Mouse (Mus musculus): ENCODE data around the gene Rsrc2. TPM values are rescaled to one million over a fixed set of nuclear protein-coding genes. Genes with fewer than 3 reads are reported as not detected.

Rsrc2 gene
- total and polyA plus RNA-seq, 3 experiments, result 55.8 to 128 (median 107) TPM

GRCm38 (mm10) chr5:123699198-123699597 is 50.0 kb downstream of the Rsrc2 start:
- no peak overlapping the region for H3K9ac ChIP-seq (ENCODE audit: insufficient read depth, low read depth)
- no peak for TF ChIP-seq ZC3H11A (IDR thresholded peaks at IDR 0.05; ENCODE audit: low read depth, low read length)
- TF ChIP-seq SMC3 (IDR thresholded peaks at IDR 0.05; ENCODE audit: low read depth, low read length), result peak; percentile 86
- no peak for TF ChIP-seq TBP (conservative IDR thresholded peaks at IDR 0.05; ENCODE audit: low read depth, low read length)
- TF ChIP-seq ETS1 (conservative IDR thresholded peaks at IDR 0.05; ENCODE audit: low read depth, low read length), result no peak
- no peak for TF ChIP-seq ZNF384 (IDR thresholded peaks at IDR 0.05; ENCODE audit: low read depth, low read length)
- TF ChIP-seq CTCF (conservative IDR thresholded peaks at IDR 0.05 in 1 of 2, IDR thresholded peaks at IDR 0.05 in 1 of 2; ENCODE audit: low read depth in 2 of 2, low read length in 2 of 2), result peak; percentile 69 to 83
- TF ChIP-seq RAD21 (IDR thresholded peaks at IDR 0.05; ENCODE audit: low read depth, low read length), result peak; percentile 60
- TF ChIP-seq PAX5 (IDR thresholded peaks at IDR 0.05; ENCODE audit: low read length), result no peak
- no peak overlapping the region for H3K4me2 ChIP-seq (ENCODE audit: insufficient read depth, low read depth, poor library complexity, severe bottlenecking)
- no peak overlapping the region for H3K4me3 ChIP-seq (replicated peaks in 1 of 3; ENCODE audit: low read depth in 2 of 3, low read length in 2 of 3, poor library complexity in 1 of 3)
- in situ Hi-C loops (cut with MboI; ENCODE audit: low pct_ligation_motif_present, low pct_unique_long_range_greater_than_20kb, low sequenced_read_pairs), result no loop called here
- no peaks in the 10 kb centered on the region for H3K79me2 ChIP-seq (replicated peaks; ENCODE audit: control insufficient read depth, extremely low read depth, insufficient read depth, poor library complexity, severe bottlenecking)
- peaks cover 48 to 69% of the 10 kb centered on the region in 2 experiments for H3K36me3 ChIP-seq (replicated peaks in 1 of 2; ENCODE audit: control insufficient read depth in 1 of 2, insufficient read depth in 1 of 2, low read length in 1 of 2)
- peak; percentile 79 for DNase-seq (ENCODE audit: extremely low read depth)
- H3K27ac ChIP-seq (ENCODE audit: insufficient read depth, low read depth), result no peak overlapping the region
- no peaks in the 10 kb centered on the region for H3K9me3 ChIP-seq (replicated peaks; ENCODE audit: low read length)
- dilution Hi-C loops (cut with MboI; ENCODE audit: extremely low pct_ligation_motif_present, extremely low pct_unique_long_range_greater_than_20kb, low sequenced_read_pairs), result no loop called here
- H3K4me1 ChIP-seq (ENCODE audit: control insufficient read depth in 1 of 2, insufficient read depth in 2 of 2), result peaks cover 0 to 8% of the 10 kb centered on the region in 2 experiments; a peak in 2 of 4 replicates
- no peaks in the 10 kb centered on the region for H3K27me3 ChIP-seq (replicated peaks)

GRCm38 (mm10) chr5:123696961-123697360 is 52.3 kb downstream of the Rsrc2 start:
- no peaks in the 10 kb centered on the region for H3K9me3 ChIP-seq (replicated peaks; ENCODE audit: low read length)
- H3K4me1 ChIP-seq (ENCODE audit: control insufficient read depth in 1 of 2, insufficient read depth in 2 of 2), result peaks cover 0 to 10% of the 10 kb centered on the region in 2 experiments; a peak in 2 of 4 replicates
- peaks cover 29 to 47% of the 10 kb centered on the region in 2 experiments for H3K36me3 ChIP-seq (replicated peaks in 1 of 2; ENCODE audit: control insufficient read depth in 1 of 2, insufficient read depth in 1 of 2, low read length in 1 of 2)
- H3K9ac ChIP-seq (ENCODE audit: insufficient read depth, low read depth), result no peak overlapping the region
- in situ Hi-C loops (cut with MboI; ENCODE audit: low pct_ligation_motif_present, low pct_unique_long_range_greater_than_20kb, low sequenced_read_pairs), result no loop called here
- H3K27ac ChIP-seq (ENCODE audit: insufficient read depth, low read depth), result no peak overlapping the region
- no peaks in the 10 kb centered on the region for H3K27me3 ChIP-seq (replicated peaks)
- dilution Hi-C loops (cut with MboI; ENCODE audit: extremely low pct_ligation_motif_present, extremely low pct_unique_long_range_greater_than_20kb, low sequenced_read_pairs), result no loop called here
- no peak overlapping the region for H3K4me2 ChIP-seq (ENCODE audit: insufficient read depth, low read depth, poor library complexity, severe bottlenecking)
- TF ChIP-seq E2F4 (IDR thresholded peaks at IDR 0.05; ENCODE audit: insufficient replicate concordance, low read depth, low read length), result no peak
- no peak for TF ChIP-seq IRF4 (IDR thresholded peaks at IDR 0.05; ENCODE audit: low read depth, low read length)
- TF ChIP-seq POLR2A (IDR thresholded peaks at IDR 0.05; ENCODE audit: low read depth, low read length), result no peak
- TF ChIP-seq KAT2A (IDR thresholded peaks at IDR 0.05; ENCODE audit: insufficient replicate concordance, low read length), result no peak
- TF ChIP-seq SIN3A (IDR thresholded peaks at IDR 0.05; ENCODE audit: low read length), result no peak
- TF ChIP-seq MXI1 (IDR thresholded peaks at IDR 0.05; ENCODE audit: low read depth, low read length), result no peak
- no peak for TF ChIP-seq PAX5 (IDR thresholded peaks at IDR 0.05; ENCODE audit: low read length)
- TF ChIP-seq ETS1 (conservative IDR thresholded peaks at IDR 0.05; ENCODE audit: low read depth, low read length), result no peak
- TF ChIP-seq ZNF384 (IDR thresholded peaks at IDR 0.05; ENCODE audit: low read depth, low read length), result no peak
- H3K79me2 ChIP-seq (replicated peaks; ENCODE audit: control insufficient read depth, extremely low read depth, insufficient read depth, poor library complexity, severe bottlenecking), result no peaks in the 10 kb centered on the region
- DNase-seq (ENCODE audit: extremely low read depth), result no peak
- no peak overlapping the region for H3K4me3 ChIP-seq (replicated peaks in 1 of 3; ENCODE audit: low read depth in 2 of 3, low read length in 2 of 3, poor library complexity in 1 of 3)

- no peak overlapping the region for H3K27ac ChIP-seq (ENCODE audit: insufficient read depth, low read depth)
- H3K27me3 ChIP-seq (replicated peaks), result no peaks in the 10 kb centered on the region
- peaks cover 24 to 41% of the 10 kb centered on the region in 2 experiments for H3K36me3 ChIP-seq (replicated peaks in 1 of 2; ENCODE audit: control insufficient read depth in 1 of 2, insufficient read depth in 1 of 2, low read length in 1 of 2)
- in situ Hi-C loops (cut with MboI; ENCODE audit: low pct_ligation_motif_present, low pct_unique_long_range_greater_than_20kb, low sequenced_read_pairs) (no loop called here), dilution Hi-C loops (cut with MboI; ENCODE audit: extremely low pct_ligation_motif_present, extremely low pct_unique_long_range_greater_than_20kb, low sequenced_read_pairs) (no loop called here)
- peaks cover 0 to 10% of the 10 kb centered on the region in 2 experiments; a peak in 2 of 4 replicates for H3K4me1 ChIP-seq (ENCODE audit: control insufficient read depth in 1 of 2, insufficient read depth in 2 of 2)
- H3K9ac ChIP-seq (ENCODE audit: insufficient read depth, low read depth), result no peak overlapping the region
- no peak overlapping the region for H3K4me2 ChIP-seq (ENCODE audit: insufficient read depth, low read depth, poor library complexity, severe bottlenecking)
- no peaks in the 10 kb centered on the region for H3K9me3 ChIP-seq (replicated peaks; ENCODE audit: low read length)
- no peak overlapping the region for H3K4me3 ChIP-seq (replicated peaks in 1 of 3; ENCODE audit: low read depth in 2 of 3, low read length in 2 of 3, poor library complexity in 1 of 3)
- no peak for TF ChIP-seq BHLHE40 (IDR thresholded peaks at IDR 0.05; ENCODE audit: low read depth, low read length)
- no peak for TF ChIP-seq USF1 (IDR thresholded peaks at IDR 0.05; ENCODE audit: low read depth, low read length)
- no peak for TF ChIP-seq SIN3A (IDR thresholded peaks at IDR 0.05; ENCODE audit: low read length)
- TF ChIP-seq RAD21 (IDR thresholded peaks at IDR 0.05; ENCODE audit: low read depth, low read length), result no peak
- TF ChIP-seq TCF12 (IDR thresholded peaks at IDR 0.05; ENCODE audit: low read depth, low read length), result no peak
- no peak for TF ChIP-seq IRF4 (IDR thresholded peaks at IDR 0.05; ENCODE audit: low read depth, low read length)
- TF ChIP-seq ZC3H11A (IDR thresholded peaks at IDR 0.05; ENCODE audit: low read depth, low read length), result no peak
- TF ChIP-seq MAX (IDR thresholded peaks at IDR 0.05; ENCODE audit: low read length), result no peak
- TF ChIP-seq CHD1 (IDR thresholded peaks at IDR 0.05; ENCODE audit: low read depth, low read length), result no peak
- TF ChIP-seq GABPA (IDR thresholded peaks at IDR 0.05; ENCODE audit: insufficient replicate concordance, low read depth, low read length), result no peak
- TF ChIP-seq NRF1 (IDR thresholded peaks at IDR 0.05; ENCODE audit: low read depth, low read length), result no peak
- no peak for TF ChIP-seq ZNF384 (IDR thresholded peaks at IDR 0.05; ENCODE audit: low read depth, low read length)
- no peak for TF ChIP-seq TBP (conservative IDR thresholded peaks at IDR 0.05; ENCODE audit: low read depth, low read length)
- TF ChIP-seq MEF2A (IDR thresholded peaks at IDR 0.05; ENCODE audit: borderline replicate concordance, low read depth, low read length), result no peak
- no peak for TF ChIP-seq KAT2A (IDR thresholded peaks at IDR 0.05; ENCODE audit: insufficient replicate concordance, low read length)
- TF ChIP-seq HCFC1 (IDR thresholded peaks at IDR 0.05; ENCODE audit: low read depth, low read length), result no peak
- TF ChIP-seq ETS1 (conservative IDR thresholded peaks at IDR 0.05; ENCODE audit: low read depth, low read length), result no peak
- DNase-seq (ENCODE audit: extremely low read depth), result no peak
- no peaks in the 10 kb centered on the region for H3K79me2 ChIP-seq (replicated peaks; ENCODE audit: control insufficient read depth, extremely low read depth, insufficient read depth, poor library complexity, severe bottlenecking)
Observed at GRCm38 (mm10) chr5:123696244-123696643, 53.0 kb downstream of the Rsrc2 start.
